Comparison of ENCODE assay signal across 19 mouse cellular contexts in genomic region chr12:72476773-72477450, GRCm38 (mm10). TPM values are rescaled to one million over a fixed set of nuclear protein-coding genes. Genes with fewer than 3 reads are reported as not detected.
DNase-seq lines count a peak whose midpoint lies in the region; ATAC-seq lines count a peak whose summit lies in the region.
"Had no signal": no experiment of that assay in that cellular context is flagged by ENCODE, and none has a peak within 500 bp of the region (broad histone marks: within the 10 kb centered on the region; RNA-seq: fewer than 3 reads in every experiment).

No protein-coding gene starts in this region.

- H3K9ac ChIP-seq in embryonic facial prominence, embryonic 14.5 days (ENCODE audit: low read depth, low read length) = no peak overlapping the region
- H3K9ac ChIP-seq in kidney, embryonic 15.5 days = no peak overlapping the region
- H3K9ac ChIP-seq: hindbrain, embryonic 15.5 days; lung, embryonic 15.5 days; neural tube, embryonic 12.5 days had no signal

- H3K4me3 ChIP-seq in embryonic facial prominence, embryonic 14.5 days (ENCODE audit: low read depth, low read length) = no peak overlapping the region
- no peak overlapping the region for H3K4me3 ChIP-seq in embryonic facial prominence, embryonic 10.5 days
- no peak overlapping the region for H3K4me3 ChIP-seq in kidney, embryonic 15.5 days (replicated peaks)
- H3K4me3 ChIP-seq: erythroblast, embryonic 14.5 days; hindbrain, embryonic 15.5 days; lung, embryonic 15.5 days; neural tube, embryonic 12.5 days had no signal

- no peak overlapping the region for H3K4me2 ChIP-seq in embryonic facial prominence, embryonic 14.5 days (ENCODE audit: low read depth, low read length)
- no peak overlapping the region for H3K4me2 ChIP-seq in kidney, embryonic 15.5 days
- H3K4me2 ChIP-seq: hindbrain, embryonic 15.5 days; lung, embryonic 15.5 days; neural tube, embryonic 12.5 days had no signal

- H3K27ac ChIP-seq in embryonic facial prominence, embryonic 14.5 days (replicated peaks; ENCODE audit: low read depth, low read length) = no peak overlapping the region
- no peak overlapping the region for H3K27ac ChIP-seq in embryonic facial prominence, embryonic 10.5 days (replicated peaks)
- H3K27ac ChIP-seq in kidney, embryonic 15.5 days = no peak overlapping the region
- H3K27ac ChIP-seq: hindbrain, embryonic 15.5 days; lung, embryonic 15.5 days; neural tube, embryonic 12.5 days had no signal

- H3K9me3 ChIP-seq in embryonic facial prominence, embryonic 14.5 days (ENCODE audit: control insufficient read depth, low read length) = no peaks in the 10 kb centered on the region
- H3K9me3 ChIP-seq in embryonic facial prominence, embryonic 10.5 days = no peaks in the 10 kb centered on the region
- no peaks in the 10 kb centered on the region for H3K9me3 ChIP-seq in kidney, embryonic 15.5 days (replicated peaks)
- H3K9me3 ChIP-seq: hindbrain, embryonic 15.5 days; lung, embryonic 15.5 days; neural tube, embryonic 12.5 days had no signal

- 78% methylated on average over 2 of the region's 2 CpGs for WGBS in embryonic facial prominence, embryonic 14.5 days
- WGBS in embryonic facial prominence, embryonic 10.5 days = 84% methylated on average over 2 of the region's 2 CpGs
- WGBS in kidney, embryonic 15.5 days = 85% methylated on average over 2 of the region's 2 CpGs

- peak; percentile 9 for DNase-seq in embryonic facial prominence, embryonic 14.5 days (ENCODE audit: low spot score)
- no peak for DNase-seq in embryonic facial prominence, embryonic 10.5 days (ENCODE audit: low spot score)
- DNase-seq in kidney, adult 11 months = peak; percentile 13
- DNase-seq in ovary, postnatal 36 days (ENCODE audit: low spot score) = peak; percentile 30
- no peak for DNase-seq in ovary, postnatal 14 days (ENCODE audit: low spot score)
- DNase-seq in right cerebral cortex, postnatal 14 days = no peak
- DNase-seq: cerebellum, adult 11-12 months; embryo, embryonic 11 days; gastrocnemius, postnatal 25 days; layer of hippocampus, postnatal 36 days; right cerebral cortex, adult 18-20 months; thymus, adult 18-20 months had no signal

- ATAC-seq in embryonic facial prominence, embryonic 14.5 days (ENCODE audit: low read depth) = no peak
- no peak for ATAC-seq in kidney, embryonic 15.5 days (replicated peaks; ENCODE audit: low FRiP score)
- ATAC-seq in granulocyte monocyte progenitor cell, adult 5-6 weeks (replicated peaks; ENCODE audit: poor library complexity, severe bottlenecking) = no peak
- ATAC-seq: midbrain, embryonic 16.5 days had no signal

- no peaks in the 10 kb centered on the region for H3K4me1 ChIP-seq in embryonic facial prominence, embryonic 14.5 days (ENCODE audit: control insufficient read depth, insufficient read depth, low read length)
- H3K4me1 ChIP-seq in embryonic facial prominence, embryonic 10.5 days = no peaks in the 10 kb centered on the region
- H3K4me1 ChIP-seq in kidney, embryonic 15.5 days = no peaks in the 10 kb centered on the region
- H3K4me1 ChIP-seq: hindbrain, embryonic 15.5 days; lung, embryonic 15.5 days; neural tube, embryonic 12.5 days had no signal

- no peaks in the 10 kb centered on the region for H3K36me3 ChIP-seq in embryonic facial prominence, embryonic 14.5 days (ENCODE audit: control insufficient read depth, insufficient read depth, low read length)
- no peaks in the 10 kb centered on the region for H3K36me3 ChIP-seq in embryonic facial prominence, embryonic 10.5 days (replicated peaks)
- no peaks in the 10 kb centered on the region for H3K36me3 ChIP-seq in kidney, embryonic 15.5 days
- H3K36me3 ChIP-seq: hindbrain, embryonic 15.5 days; lung, embryonic 15.5 days; neural tube, embryonic 12.5 days had no signal

- H3K27me3 ChIP-seq in embryonic facial prominence, embryonic 14.5 days (replicated peaks; ENCODE audit: control insufficient read depth, insufficient read depth, low read length) = no peaks in the 10 kb centered on the region
- no peaks in the 10 kb centered on the region for H3K27me3 ChIP-seq in embryonic facial prominence, embryonic 10.5 days (replicated peaks; ENCODE audit: low read depth, poor library complexity, severe bottlenecking)
- H3K27me3 ChIP-seq in kidney, embryonic 15.5 days = no peaks in the 10 kb centered on the region
- H3K27me3 ChIP-seq: hindbrain, embryonic 15.5 days; lung, embryonic 15.5 days; neural tube, embryonic 12.5 days had no signal

RNA-seq across cellular contexts. Expression of gene Lrrc9, which starts 35.2 kb away (rescaled TPM):
- polyA plus RNA-seq in embryonic facial prominence, embryonic 14.5 days (2014; fragmentation: Nextera tagmentation; extraction: Ambion mirVana) = 0.26 and 0.62 TPM in 2 replicates
- 0.87 and 1.3 TPM in 2 replicates for polyA plus RNA-seq in embryonic facial prominence, embryonic 10.5 days (2016; fragmentation: Nextera tagmentation; extraction: Ambion mirVana)
- 0.28 and 0.32 TPM in 2 replicates for polyA plus RNA-seq in kidney, embryonic 15.5 days (2015; fragmentation: Nextera tagmentation; extraction: Ambion mirVana)
- 0.36 TPM in 1 of 2 replicates, not detected in the other for total RNA-seq in granulocyte monocyte progenitor cell, adult 5-6 weeks (2014; fragmentation: Nextera tagmentation)
- 0.41 and 0.52 TPM in 2 replicates for total RNA-seq in granulocyte monocyte progenitor cell, adult 5-6 weeks (2017)
- polyA plus RNA-seq: erythroblast, embryonic 14.5 days had no signal

RNA-seq across cellular contexts. Expression of gene Pcnx4, which starts 59.3 kb away (rescaled TPM):
- polyA plus RNA-seq in embryonic facial prominence, embryonic 14.5 days (2014; fragmentation: Nextera tagmentation; extraction: Ambion mirVana) = 12.4 and 13.6 TPM in 2 replicates
- 13.8 and 14.7 TPM in 2 replicates for polyA plus RNA-seq in embryonic facial prominence, embryonic 10.5 days (2016; fragmentation: Nextera tagmentation; extraction: Ambion mirVana)
- polyA plus RNA-seq in kidney, embryonic 15.5 days (2015; fragmentation: Nextera tagmentation; extraction: Ambion mirVana) = 9.0 and 9.4 TPM in 2 replicates
- total RNA-seq in granulocyte monocyte progenitor cell, adult 5-6 weeks (2014; fragmentation: Nextera tagmentation) = 2.1 and 3.5 TPM in 2 replicates
- 1.1 and 1.2 TPM in 2 replicates for total RNA-seq in granulocyte monocyte progenitor cell, adult 5-6 weeks (2017)

Comparison
In these comparisons a context has a peak if more than half of its experiments do, and no peak if none do; other contexts are left out.
1. DNase-seq: peak in embryonic facial prominence, embryonic 14.5 days (single experiment), kidney, adult 11 months (single experiment) and ovary, postnatal 36 days (single experiment); none in embryonic facial prominence, embryonic 10.5 days (single experiment), ovary, postnatal 14 days (single experiment) and right cerebral cortex, postnatal 14 days (single experiment).